Mouse (Mus musculus) heart, postnatal 0 days (tissue): Measurements from ENCODE around the gene Syce1. TPM values are rescaled to one million over a fixed set of nuclear protein-coding genes. Genes with fewer than 3 reads are reported as not detected.
"Not testable (repeated sequence)": the region's sequence is repeated elsewhere in the genome, so short reads cannot be mapped to it uniquely, and the experiment has no call there.

Source experiments
- ATAC-seq: fragments of 200-750 bp; cut with Nextera tagmentation; 2 replicates; pipeline ENCODE4 v1.8.0; 2017; ENCODE audit warnings: low read depth, moderate number of reproducible peaks, moderate library complexity; ENCODE audit not compliant: insufficient read depth
- DNase-seq: peaks from one replicate; pipeline ENCODE4 v3.0.0-alpha.2; 2016; ENCODE audit warnings: low spot score
- H3K27ac ChIP-seq: fragments of 300-500 bp; sonication (generic); 2 replicates; pipeline ENCODE4 v1.5.1; 2014; ENCODE audit warnings: low read depth, mild to moderate bottlenecking
- H3K27me3 ChIP-seq: fragments of 300-500 bp; sonication (generic); 2 replicates; pipeline ENCODE4 v1.6.1; 2014; ENCODE audit warnings: low read length, mixed read lengths; ENCODE audit not compliant: control insufficient read depth, insufficient read depth
- H3K36me3 ChIP-seq: fragments of 300-500 bp; sonication (generic); replicated peaks from 2 replicates; pipeline ENCODE4 v1.6.1; 2014; ENCODE audit warnings: low read length, mixed read lengths; ENCODE audit not compliant: control insufficient read depth, insufficient read depth
- H3K4me1 ChIP-seq: fragments of 300-500 bp; sonication (generic); 2 replicates; pipeline ENCODE4 v1.6.1; 2014; ENCODE audit warnings: antibody characterized with exemption; ENCODE audit not compliant: control insufficient read depth, insufficient read depth
- H3K4me2 ChIP-seq: fragments of 300-500 bp; sonication (generic); 2 replicates; pipeline ENCODE4 v1.6.1; 2014; ENCODE audit warnings: low read depth, mild to moderate bottlenecking, low read length, moderate library complexity
- H3K4me3 ChIP-seq: fragments of 300-500 bp; sonication (generic); 2 replicates; pipeline ENCODE4 v1.5.1; 2014; ENCODE audit warnings: low read depth, low read length
- H3K9ac ChIP-seq: fragments of 300-500 bp; sonication (generic); replicated peaks from 2 replicates; pipeline ENCODE4 v1.6.1; 2014; ENCODE audit warnings: low read depth, low read length, mixed read lengths
- H3K9me3 ChIP-seq: fragments of 300-500 bp; sonication (generic); replicated peaks from 2 replicates; pipeline ENCODE4 v1.6.1; 2016; ENCODE audit warnings: low read length; ENCODE audit not compliant: control insufficient read depth
- CTCF ChIP-seq: IDR thresholded peaks from 2 replicates; pipeline ENCODE4 v1.5.1; 2016; ENCODE audit warnings: antibody characterized with exemption, control low read depth, low read depth
- EP300 ChIP-seq: IDR thresholded peaks from 2 replicates; pipeline ENCODE4 v1.6.1; 2016; ENCODE audit warnings: antibody characterized with exemption, low read depth
- WGBS: fragments of 180-500 bp; shearing (Covaris S2); extraction: QIAGEN DNeasy Blood & Tissue Kit; methylation state at CpG from one replicate; pipeline ENCODE4 v1.1.7; 2014; 5-methylcytosine and 5-hydroxymethylcytosine counted together
- polyA plus RNA-seq: library from polyadenylated mRNA; unstranded; fragments of >200 nt; fragmentation: Nextera tagmentation; extraction: Ambion mirVana; gene quantifications from 2 replicates; pipeline ENCODE4 v1.2.1, GENCODE M21; 2015
- total RNA-seq: library from RNA; depleted of rRNA; stranded (reverse); fragments of >200 nt; gene quantifications from 2 replicates; pipeline ENCODE4 v1.2.3, GENCODE M21; 2014; ENCODE audit warnings: low replicate concordance

The Syce1 gene
- total and polyA plus RNA-seq, 2 experiments from 2014 or later = 0.18 TPM; not detected in 1

DNA sequence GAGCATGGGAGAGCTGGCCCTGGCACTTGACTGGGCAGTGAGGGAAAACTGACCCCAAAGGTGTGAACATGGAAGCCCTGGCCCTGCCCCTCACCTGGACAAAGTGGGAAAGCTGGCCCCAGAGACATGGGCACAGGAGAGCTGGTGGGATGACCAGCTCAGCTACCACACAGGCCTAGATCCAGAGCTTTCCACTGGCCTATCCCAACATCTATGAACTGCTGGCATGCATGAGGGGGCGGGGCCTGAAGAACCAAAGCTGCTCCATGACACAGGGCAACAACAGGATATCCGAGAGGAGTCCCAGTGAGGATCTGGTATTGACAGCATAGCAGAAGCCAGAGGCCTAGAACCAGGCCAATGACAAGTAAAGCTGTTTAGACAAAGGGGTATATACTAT is 10.6 kb upstream of the Syce1 start:
- no peaks in the 10 kb centered on the region for H3K36me3 ChIP-seq
- H3K9ac ChIP-seq = no peak overlapping the region
- ATAC-seq (no peak), DNase-seq (no peak)
- H3K4me3 ChIP-seq = no peak overlapping the region
- H3K27me3 ChIP-seq = no peaks in the 10 kb centered on the region
- H3K9me3 ChIP-seq = no peaks in the 10 kb centered on the region
- no peak overlapping the region for H3K4me2 ChIP-seq
- no peak for TF ChIP-seq EP300
- no peaks in the 10 kb centered on the region for H3K4me1 ChIP-seq
- 44% methylated on average over 2 of the region's 2 CpGs for WGBS
- no peak overlapping the region for H3K27ac ChIP-seq

- Histone ChIP-seq H3K27ac (no peak overlapping the region), H3K9me3 (no peaks in the 10 kb centered on the region), H3K4me3 (no peak overlapping the region), H3K27me3 (no peaks in the 10 kb centered on the region), H3K4me2 (no peak overlapping the region), H3K36me3 (no peaks in the 10 kb centered on the region), H3K9ac (no peak overlapping the region), H3K4me1 (no peaks in the 10 kb centered on the region)
- no peak for ATAC-seq
- no peak for TF ChIP-seq CTCF
- no peak for TF ChIP-seq EP300
- no peak for DNase-seq
- 84% methylated on average over 3 of the region's 3 CpGs for WGBS
Observed at GRCm38 (mm10) chr7:140797619-140798018, 10.0 kb upstream of the Syce1 start.

DNA sequence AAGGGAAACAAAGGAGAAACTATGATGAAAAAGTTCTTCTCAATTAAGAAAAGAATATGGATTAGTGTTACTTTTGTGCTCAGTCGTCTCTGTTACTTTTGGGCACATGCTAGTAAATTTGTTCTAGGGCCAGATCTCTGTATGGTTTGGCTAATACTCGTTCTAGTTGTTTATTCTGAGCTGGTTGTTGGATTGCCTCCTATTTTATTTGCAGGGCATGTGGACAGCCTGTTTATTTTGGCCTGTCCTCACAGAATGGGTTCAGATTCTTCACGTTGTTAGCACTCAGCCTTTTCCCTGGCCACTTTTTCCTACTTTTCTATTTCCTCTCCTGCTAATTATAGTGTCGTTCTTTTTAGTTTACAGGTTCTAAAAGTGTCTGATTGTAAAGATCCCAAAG is 5.9 kb upstream of the Syce1 start:
- TF ChIP-seq EP300 (no peak), CTCF (no peak)
- WGBS = 41% methylated on average over 4 of the region's 4 CpGs
- Histone ChIP-seq H3K9ac (no peak overlapping the region), H3K27me3 (no peaks in the 10 kb centered on the region), H3K4me3 (no peak overlapping the region), H3K9me3 (0 out of 2 replicates have a peak, but pooled peaks cover 4% of the 10 kb centered on the region), H3K4me2 (no peak overlapping the region), H3K36me3 (no peaks in the 10 kb centered on the region), H3K27ac (no peak overlapping the region), H3K4me1 (no peaks in the 10 kb centered on the region)
- ATAC-seq (no peak), DNase-seq (no peak)

DNA sequence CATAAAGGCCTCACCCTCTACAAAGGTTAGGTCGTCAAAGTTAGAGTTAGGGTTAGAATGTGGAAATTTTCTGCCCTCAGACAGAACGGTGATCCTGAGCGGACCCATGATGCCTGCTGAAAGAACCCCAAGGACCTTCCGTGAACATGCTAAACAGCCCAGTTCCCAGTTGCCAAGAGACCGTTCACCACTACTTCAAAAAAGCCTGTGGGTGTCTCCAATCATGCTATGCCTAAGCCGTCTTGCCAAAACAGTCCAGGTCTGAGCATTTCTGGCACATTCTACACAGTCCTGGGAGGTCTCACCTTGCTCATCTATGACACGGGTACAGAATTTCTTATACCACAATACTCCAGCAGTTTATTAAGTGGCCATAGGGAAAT is 392 bp upstream of the Syce1 start:
- Histone ChIP-seq H3K27ac (no peak overlapping the region), H3K4me3 (no peak overlapping the region), H3K4me2 (no peak overlapping the region), H3K9ac (no peak overlapping the region), H3K36me3 (no peaks in the 10 kb centered on the region), H3K27me3 (no peaks in the 10 kb centered on the region), H3K9me3 (0 out of 2 replicates have a peak, but pooled peaks cover 4% of the 10 kb centered on the region), H3K4me1 (no peaks in the 10 kb centered on the region)
- DNase-seq = no peak
- no peak for ATAC-seq
- TF ChIP-seq EP300 (no peak), CTCF (no peak)
- 80% methylated on average over 7 of the region's 7 CpGs for WGBS

- ATAC-seq = no peak
- Histone ChIP-seq H3K9me3 (no peaks in the 10 kb centered on the region), H3K36me3 (no peaks in the 10 kb centered on the region), H3K4me3 (no peak overlapping the region), H3K4me2 (no peak overlapping the region), H3K27ac (no peak overlapping the region), H3K27me3 (no peaks in the 10 kb centered on the region), H3K4me1 (no peaks in the 10 kb centered on the region), H3K9ac (no peak overlapping the region)
- WGBS = 68% methylated on average over 4 of the region's 4 CpGs
- no peak for DNase-seq
- TF ChIP-seq EP300 (no peak), CTCF (no peak)
Observed at GRCm38 (mm10) chr7:140780548-140780947, 7.1 kb downstream of the Syce1 start.

DNA sequence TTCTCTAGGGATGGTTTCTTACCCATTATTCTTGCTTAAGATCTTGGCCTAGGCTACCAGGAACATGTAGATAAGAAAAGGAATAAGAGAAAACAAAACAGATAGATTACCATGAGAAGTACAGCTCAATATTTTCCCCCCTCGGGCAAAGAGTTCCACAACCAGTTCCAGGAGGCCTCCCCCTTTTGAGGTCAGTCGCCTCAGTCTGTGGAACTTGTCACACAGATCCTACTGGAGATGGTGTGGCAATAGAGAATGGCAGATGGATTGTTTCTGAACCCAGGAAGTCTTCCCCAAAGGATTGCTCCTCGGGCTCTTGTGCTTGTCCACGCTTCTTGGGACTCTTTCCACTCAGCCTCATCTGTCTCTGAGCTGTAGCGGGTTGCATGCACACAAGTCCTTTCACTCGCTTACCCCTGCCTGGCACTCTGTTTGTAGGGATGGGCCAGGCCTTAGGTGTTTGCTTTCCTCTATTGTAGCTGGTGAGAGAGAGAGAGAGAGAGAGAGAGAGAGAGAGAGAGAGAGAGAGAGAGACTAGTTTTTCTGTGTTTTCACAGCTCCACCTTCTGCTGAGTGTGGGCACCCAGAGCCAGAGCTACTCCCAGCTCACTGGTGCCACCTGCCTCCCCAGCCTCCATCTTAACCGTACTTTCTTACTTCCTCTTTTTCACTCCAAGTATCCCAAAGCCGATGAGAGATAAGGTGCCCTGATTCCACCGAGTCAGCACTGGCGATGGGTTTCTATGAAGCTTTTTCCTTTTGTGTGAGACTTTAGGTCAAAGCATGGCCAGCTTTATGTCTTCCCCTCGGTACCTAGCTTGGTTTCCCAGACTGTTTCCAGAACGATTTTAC is 21.5 kb downstream of the Syce1 start:
- Histone ChIP-seq H3K9me3 (no peaks in the 10 kb centered on the region), H3K27ac (no peak overlapping the region), H3K9ac (no peak overlapping the region), H3K4me3 (no peak overlapping the region), H3K36me3 (no peaks in the 10 kb centered on the region), H3K4me1 (no peaks in the 10 kb centered on the region), H3K4me2 (no peak overlapping the region), H3K27me3 (no peaks in the 10 kb centered on the region)
- TF ChIP-seq CTCF (no peak), EP300 (no peak)
- WGBS = 57% methylated on average over 12 of the region's 12 CpGs
- DNase-seq = no peak
- no peak for ATAC-seq

- H3K36me3 ChIP-seq, DNase-seq, H3K27ac ChIP-seq, H3K27me3 ChIP-seq, H3K4me1 ChIP-seq, H3K9me3 ChIP-seq, ATAC-seq, H3K4me2 ChIP-seq, H3K4me3 ChIP-seq, H3K9ac ChIP-seq: not testable (repeated sequence)
- 47% methylated on average over 1 of the region's 1 CpGs for WGBS
Observed at GRCm38 (mm10) chr7:140765391-140765790, 22.3 kb downstream of the Syce1 start.
